Mouse (Mus musculus): ENCODE data around the gene Fam174a. TPM values are rescaled to one million over a fixed set of nuclear protein-coding genes. Genes with fewer than 3 reads are reported as not detected.

The Fam174a gene
- total and polyA plus RNA-seq, 3 experiments, result 10.1 to 21.5 (median 14.6) TPM

DNA sequence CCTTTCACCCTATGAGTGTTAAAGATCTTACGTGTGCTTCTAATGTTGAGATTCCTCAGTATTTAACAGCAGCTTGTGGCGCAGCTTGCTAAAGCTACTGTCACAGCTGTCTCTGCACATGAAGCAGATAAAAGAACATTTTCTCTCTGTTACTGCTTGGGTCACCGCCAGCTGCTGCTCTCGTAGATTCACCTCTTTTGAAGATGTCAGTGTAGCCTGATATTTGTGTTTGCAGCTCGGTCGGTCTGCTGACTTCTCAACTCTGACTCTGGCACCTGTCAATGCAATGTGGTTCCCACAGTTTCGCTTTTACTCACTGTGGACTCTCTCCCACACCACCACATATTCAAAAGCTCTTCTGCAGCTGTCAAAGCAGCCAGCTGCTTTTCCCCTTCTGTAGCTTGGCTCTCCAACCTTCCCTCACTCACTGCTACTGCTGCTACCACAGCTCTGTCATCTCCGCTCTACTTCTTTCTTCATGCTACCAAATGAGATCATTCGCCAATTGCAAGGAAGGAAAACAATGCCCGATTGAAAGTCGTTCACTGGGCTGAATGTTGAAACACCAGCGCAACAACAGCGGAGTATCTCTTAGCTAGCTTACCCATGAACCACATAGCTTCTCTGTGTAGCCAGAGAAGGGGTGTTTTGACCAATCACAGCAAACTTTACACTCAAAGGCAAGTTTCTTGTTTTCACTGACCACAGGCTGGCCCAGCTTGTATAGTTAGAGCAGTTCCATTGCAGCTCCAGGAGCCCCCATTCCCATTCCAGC, 45.3 kb upstream of the Fam174a start (continued):
- TF ChIP-seq HCFC1 (IDR thresholded peaks at IDR 0.05; ENCODE audit: low read depth, low read length), result no peak
- TF ChIP-seq USF2 (conservative IDR thresholded peaks at IDR 0.05; ENCODE audit: low read depth, low read length), result no peak

GRCm38 (mm10) chr1:95273321-95273720, 40.1 kb upstream of the Fam174a start:
- no peaks in the 10 kb centered on the region for H3K9me3 ChIP-seq (replicated peaks; ENCODE audit: low read length)
- no peak for DNase-seq (ENCODE audit: extremely low read depth)
- H3K9ac ChIP-seq (ENCODE audit: insufficient read depth, low read depth), result no peak overlapping the region
- in situ Hi-C loops (cut with MboI; ENCODE audit: low pct_ligation_motif_present, low pct_unique_long_range_greater_than_20kb, low sequenced_read_pairs) (no loop called here), dilution Hi-C loops (cut with MboI; ENCODE audit: extremely low pct_ligation_motif_present, extremely low pct_unique_long_range_greater_than_20kb, low sequenced_read_pairs) (no loop called here)
- no peak overlapping the region for H3K27ac ChIP-seq (ENCODE audit: insufficient read depth, low read depth)
- H3K4me1 ChIP-seq (ENCODE audit: control insufficient read depth in 1 of 2, insufficient read depth in 2 of 2), result peaks cover 3 to 9% of the 10 kb centered on the region in 2 experiments
- no peaks in the 10 kb centered on the region for H3K79me2 ChIP-seq (replicated peaks; ENCODE audit: control insufficient read depth, extremely low read depth, insufficient read depth, poor library complexity, severe bottlenecking)
- no peak overlapping the region for H3K4me2 ChIP-seq (ENCODE audit: insufficient read depth, low read depth, poor library complexity, severe bottlenecking)
- H3K36me3 ChIP-seq (replicated peaks in 1 of 2; ENCODE audit: control insufficient read depth in 1 of 2, insufficient read depth in 1 of 2, low read length in 1 of 2), result no peaks in the 10 kb centered on the region
- TF ChIP-seq ZC3H11A (IDR thresholded peaks at IDR 0.05; ENCODE audit: low read depth, low read length) (no peak), PAX5 (IDR thresholded peaks at IDR 0.05; ENCODE audit: low read length) (no peak), NRF1 (IDR thresholded peaks at IDR 0.05; ENCODE audit: low read depth, low read length) (no peak), MAFK (IDR thresholded peaks at IDR 0.05; ENCODE audit: insufficient replicate concordance, low read length) (no peak), EP300 (IDR thresholded peaks at IDR 0.05; ENCODE audit: low read length) (no peak), RAD21 (IDR thresholded peaks at IDR 0.05; ENCODE audit: low read depth, low read length) (no peak), GABPA (IDR thresholded peaks at IDR 0.05; ENCODE audit: insufficient replicate concordance, low read depth, low read length) (no peak), UBTF (IDR thresholded peaks at IDR 0.05; ENCODE audit: low read depth, low read length) (no peak), POLR2A (IDR thresholded peaks at IDR 0.05; ENCODE audit: low read depth, low read length) (no peak), ZNF384 (IDR thresholded peaks at IDR 0.05; ENCODE audit: low read depth, low read length) (no peak), SMC3 (IDR thresholded peaks at IDR 0.05; ENCODE audit: low read depth, low read length) (no peak), KAT2A (IDR thresholded peaks at IDR 0.05; ENCODE audit: insufficient replicate concordance, low read length) (no peak), MEF2A (IDR thresholded peaks at IDR 0.05; ENCODE audit: borderline replicate concordance, low read depth, low read length) (no peak)
- H3K4me3 ChIP-seq (replicated peaks in 1 of 3; ENCODE audit: low read depth in 2 of 3, low read length in 2 of 3, poor library complexity in 1 of 3), result no peak overlapping the region
- H3K27me3 ChIP-seq (replicated peaks), result no peaks in the 10 kb centered on the region

DNA sequence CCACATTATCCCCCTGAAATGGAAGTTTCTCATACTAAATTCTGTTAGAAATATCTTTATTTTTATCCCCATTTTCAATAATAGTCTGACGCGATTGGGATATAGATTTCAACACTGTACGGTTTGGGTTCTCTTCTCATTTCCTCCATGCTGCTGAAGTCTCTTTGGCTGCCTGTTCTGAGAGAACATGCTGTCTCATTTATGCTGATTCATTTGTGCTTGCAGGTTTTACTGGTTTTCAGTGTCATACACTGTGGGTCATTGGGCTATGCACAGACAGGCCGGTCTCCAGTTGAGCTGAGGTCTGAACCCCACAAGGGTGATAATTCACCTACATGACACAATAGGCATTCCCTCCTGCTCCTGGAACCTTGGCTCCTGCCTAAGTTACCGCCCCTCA, 5.1 kb upstream of the Fam174a start:
- Histone ChIP-seq H3K27ac (ENCODE audit: insufficient read depth, low read depth) (no peak overlapping the region), H3K4me3 (replicated peaks in 1 of 3; ENCODE audit: low read depth in 2 of 3, low read length in 2 of 3, poor library complexity in 1 of 3) (no peak overlapping the region), H3K79me2 (replicated peaks; ENCODE audit: control insufficient read depth, extremely low read depth, insufficient read depth, poor library complexity, severe bottlenecking) (no peaks in the 10 kb centered on the region), H3K36me3 (replicated peaks in 1 of 2; ENCODE audit: control insufficient read depth in 1 of 2, insufficient read depth in 1 of 2, low read length in 1 of 2) (no peaks in the 10 kb centered on the region), H3K27me3 (replicated peaks) (no peaks in the 10 kb centered on the region), H3K4me2 (ENCODE audit: insufficient read depth, low read depth, poor library complexity, severe bottlenecking) (no peak overlapping the region), H3K9me3 (replicated peaks; ENCODE audit: low read length) (no peaks in the 10 kb centered on the region), H3K9ac (ENCODE audit: insufficient read depth, low read depth) (no peak overlapping the region), H3K4me1 (ENCODE audit: control insufficient read depth in 1 of 2, insufficient read depth in 2 of 2) (peaks cover 0 to 3% of the 10 kb centered on the region in 2 experiments; a peak in 1 of 4 replicates)
- dilution Hi-C loops (cut with MboI; ENCODE audit: extremely low pct_ligation_motif_present, extremely low pct_unique_long_range_greater_than_20kb, low sequenced_read_pairs), result no loop called here
- in situ Hi-C loops (cut with MboI; ENCODE audit: low pct_ligation_motif_present, low pct_unique_long_range_greater_than_20kb, low sequenced_read_pairs), result no loop called here
- no peak for DNase-seq (ENCODE audit: extremely low read depth)
- TF ChIP-seq RAD21 (IDR thresholded peaks at IDR 0.05; ENCODE audit: low read depth, low read length) (no peak), GABPA (IDR thresholded peaks at IDR 0.05; ENCODE audit: insufficient replicate concordance, low read depth, low read length) (no peak), USF1 (IDR thresholded peaks at IDR 0.05; ENCODE audit: low read depth, low read length) (no peak), TCF12 (IDR thresholded peaks at IDR 0.05; ENCODE audit: low read depth, low read length) (no peak), TBP (conservative IDR thresholded peaks at IDR 0.05; ENCODE audit: low read depth, low read length) (no peak), NELFE (IDR thresholded peaks at IDR 0.05; ENCODE audit: low read depth, low read length) (no peak), E2F4 (IDR thresholded peaks at IDR 0.05; ENCODE audit: insufficient replicate concordance, low read depth, low read length) (no peak), MAFK (IDR thresholded peaks at IDR 0.05; ENCODE audit: insufficient replicate concordance, low read length) (no peak), NRF1 (IDR thresholded peaks at IDR 0.05; ENCODE audit: low read depth, low read length) (no peak), CHD1 (IDR thresholded peaks at IDR 0.05; ENCODE audit: low read depth, low read length) (no peak), JUN (IDR thresholded peaks at IDR 0.05; ENCODE audit: insufficient read depth, low read depth, low read length) (no peak), POLR2A (IDR thresholded peaks at IDR 0.05; ENCODE audit: low read depth, low read length) (no peak), RCOR1 (conservative IDR thresholded peaks at IDR 0.05; ENCODE audit: low read depth, low read length) (no peak), JUND (conservative IDR thresholded peaks at IDR 0.05; ENCODE audit: low read depth, low read length) (no peak), PAX5 (IDR thresholded peaks at IDR 0.05; ENCODE audit: low read length) (no peak), MAX (IDR thresholded peaks at IDR 0.05; ENCODE audit: low read length) (no peak), CTCF (conservative IDR thresholded peaks at IDR 0.05 in 1 of 2, IDR thresholded peaks at IDR 0.05 in 1 of 2; ENCODE audit: low read depth in 2 of 2, low read length in 2 of 2) (no peak), ETS1 (conservative IDR thresholded peaks at IDR 0.05; ENCODE audit: low read depth, low read length) (no peak), ELF1 (IDR thresholded peaks at IDR 0.05; ENCODE audit: low read depth, low read length) (no peak)

Data from CH12.LX (cell line).